Mouse (Mus musculus) neural tube, embryonic 12.5 days (tissue): ENCODE data around the gene Sdf2l1. TPM values are rescaled to one million over a fixed set of nuclear protein-coding genes. Genes with fewer than 3 reads are reported as not detected.

Experiments used
- ATAC-seq: fragments of 200-750 bp; cut with Nextera tagmentation; 2 replicates; pipeline ENCODE4 v1.8.0; 2017; ENCODE audit warnings: low read depth, mild to moderate bottlenecking, moderate TSS enrichment, moderate library complexity; ENCODE audit not compliant: low FRiP score
- H3K27ac ChIP-seq: fragments of 300-500 bp; sonication (generic); 2 replicates; pipeline ENCODE4 v1.5.1; 2016
- H3K27me3 ChIP-seq: fragments of 300-500 bp; sonication (generic); replicated peaks from 2 replicates; pipeline ENCODE4 v1.6.1; 2016; ENCODE audit warnings: mild to moderate bottlenecking
- H3K36me3 ChIP-seq: fragments of 300-500 bp; sonication (generic); 2 replicates; pipeline ENCODE4 v1.6.1; 2016; ENCODE audit warnings: mild to moderate bottlenecking
- H3K4me1 ChIP-seq: fragments of 300-500 bp; sonication (generic); 2 replicates; pipeline ENCODE4 v1.6.1; 2016
- H3K4me2 ChIP-seq: fragments of 300-500 bp; sonication (generic); replicated peaks from 2 replicates; pipeline ENCODE4 v1.6.1; 2016; ENCODE audit warnings: mild to moderate bottlenecking
- H3K4me3 ChIP-seq: fragments of 300-500 bp; sonication (generic); 2 replicates; pipeline ENCODE4 v1.5.1; 2016
- H3K9ac ChIP-seq: fragments of 300-500 bp; sonication (generic); 2 replicates; pipeline ENCODE4 v1.6.1; 2016; ENCODE audit warnings: mild to moderate bottlenecking
- H3K9me3 ChIP-seq: fragments of 300-500 bp; sonication (generic); 2 replicates; pipeline ENCODE4 v1.6.1; 2016; ENCODE audit warnings: mild to moderate bottlenecking
- WGBS: fragments of 180-500 bp; shearing (Covaris S2); methylation state at CpG from one replicate; pipeline ENCODE4 v1.1.7; 2016; 5-methylcytosine and 5-hydroxymethylcytosine counted together
- polyA plus RNA-seq: library from polyadenylated mRNA; unstranded; fragments of >200 nt; fragmentation: Nextera tagmentation; extraction: Ambion mirVana; gene quantifications from 2 replicates; pipeline ENCODE4 v1.2.1, GENCODE M21; 2016

Sdf2l1 gene
- polyA plus RNA-seq, 1 experiment from 2014 or later: 61.5 TPM

GRCm38 (mm10) chr16:17110771-17111743, 21.1 kb downstream of the Sdf2l1 start, which contains the start of gene Ppil2:
Gene Ppil2 (minus strand): TSS chr16:17111257.
- peaks cover 39% of the 10 kb centered on the region for H3K36me3 ChIP-seq
- peak within 1 kb of the TSS; percentile 42; the same call in 1 of the 2 replicates for H3K27ac ChIP-seq
- 8% methylated on average over 37 of the region's 38 CpGs for WGBS
- no peaks in the 10 kb centered on the region for H3K27me3 ChIP-seq
- peak within 1 kb of the TSS; percentile 71 for H3K9ac ChIP-seq
- H3K4me3 ChIP-seq: peak within 1 kb of the TSS; percentile 84
- ATAC-seq: peak; percentile 87
- peak within 1 kb of the TSS; percentile 73 for H3K4me2 ChIP-seq
- no peaks in the 10 kb centered on the region for H3K9me3 ChIP-seq
- peaks cover 10% of the 10 kb centered on the region for H3K4me1 ChIP-seq

- Histone ChIP-seq H3K4me2 (no peak overlapping the region), H3K9me3 (no peaks in the 10 kb centered on the region), H3K9ac (no peak overlapping the region), H3K4me1 (0 out of 2 replicates have a peak, but pooled peaks cover 1% of the 10 kb centered on the region), H3K4me3 (no peak overlapping the region), H3K36me3 (peaks cover 73% of the 10 kb centered on the region), H3K27me3 (no peaks in the 10 kb centered on the region), H3K27ac (no peak overlapping the region)
- 95% methylated on average over 4 of the region's 4 CpGs for WGBS
- no peak for ATAC-seq
These were observed 27.6 kb downstream of the Sdf2l1 start for GRCm38 (mm10) chr16:17104600-17104999.

GRCm38 (mm10) chr16:17102630-17103220, 29.5 kb downstream of the Sdf2l1 start:
- H3K36me3 ChIP-seq: peaks cover 83% of the 10 kb centered on the region
- H3K4me1 ChIP-seq: no peaks in the 10 kb centered on the region
- no peak overlapping the region for H3K27ac ChIP-seq
- no peak for ATAC-seq
- no peaks in the 10 kb centered on the region for H3K27me3 ChIP-seq
- H3K9me3 ChIP-seq: no peaks in the 10 kb centered on the region
- WGBS: 81% methylated on average over 7 of the region's 7 CpGs
- no peak overlapping the region for H3K4me2 ChIP-seq
- H3K4me3 ChIP-seq: no peak overlapping the region
- H3K9ac ChIP-seq: no peak overlapping the region

- ATAC-seq: no peak
- no peak overlapping the region for H3K4me2 ChIP-seq
- no peak overlapping the region for H3K9ac ChIP-seq
- H3K9me3 ChIP-seq: no peaks in the 10 kb centered on the region
- H3K27me3 ChIP-seq: no peaks in the 10 kb centered on the region
- no peaks in the 10 kb centered on the region for H3K4me1 ChIP-seq
- 96% methylated on average over 3 of the region's 3 CpGs for WGBS
- H3K27ac ChIP-seq: no peak overlapping the region
- no peak overlapping the region for H3K4me3 ChIP-seq
- H3K36me3 ChIP-seq: peaks cover 89% of the 10 kb centered on the region
These were observed 35.2 kb downstream of the Sdf2l1 start for GRCm38 (mm10) chr16:17096938-17097337.

- H3K27me3 ChIP-seq: no peaks in the 10 kb centered on the region
- H3K9me3 ChIP-seq: no peaks in the 10 kb centered on the region
- H3K9ac ChIP-seq: no peak overlapping the region
- H3K36me3 ChIP-seq: peaks cover 97% of the 10 kb centered on the region
- no peaks in the 10 kb centered on the region for H3K4me1 ChIP-seq
- no peak overlapping the region for H3K27ac ChIP-seq
- H3K4me2 ChIP-seq: no peak overlapping the region
- no peak for ATAC-seq
- H3K4me3 ChIP-seq: no peak overlapping the region
- WGBS: 84% methylated on average over 3 of the region's 3 CpGs
These were observed 43.8 kb downstream of the Sdf2l1 start for GRCm38 (mm10) chr16:17088346-17088745.

- H3K4me1 ChIP-seq: no peaks in the 10 kb centered on the region
- WGBS: 75% methylated on average over 13 of the region's 13 CpGs
These were observed 45.5 kb downstream of the Sdf2l1 start for GRCm38 (mm10) chr16:17086669-17087193.

GRCm38 (mm10) chr16:17086241-17086640, 45.9 kb downstream of the Sdf2l1 start:
- WGBS: 91% methylated on average over 3 of the region's 3 CpGs
- Histone ChIP-seq H3K4me1 (no peaks in the 10 kb centered on the region), H3K9ac (no peak overlapping the region), H3K4me2 (no peak overlapping the region), H3K4me3 (no peak overlapping the region), H3K9me3 (no peaks in the 10 kb centered on the region), H3K27ac (no peak overlapping the region), H3K27me3 (no peaks in the 10 kb centered on the region), H3K36me3 (peaks cover 98% of the 10 kb centered on the region)
- ATAC-seq: no peak

More at GRCm38 (mm10) chr16:17086669-17087193, 45.5 kb downstream of the Sdf2l1 start:
- Histone ChIP-seq H3K36me3 (peaks cover 98% of the 10 kb centered on the region), H3K27ac (no peak overlapping the region), H3K4me3 (no peak overlapping the region), H3K27me3 (no peaks in the 10 kb centered on the region), H3K4me2 (no peak overlapping the region), H3K9ac (no peak overlapping the region), H3K9me3 (no peaks in the 10 kb centered on the region)
- no peak for ATAC-seq

- H3K9ac ChIP-seq: no peak overlapping the region
- no peak overlapping the region for H3K27ac ChIP-seq
- no peaks in the 10 kb centered on the region for H3K4me1 ChIP-seq
- no peaks in the 10 kb centered on the region for H3K9me3 ChIP-seq
- ATAC-seq: no peak
- no peaks in the 10 kb centered on the region for H3K27me3 ChIP-seq
- H3K4me2 ChIP-seq: no peak overlapping the region
- WGBS: 93% methylated on average over 4 of the region's 4 CpGs
- H3K4me3 ChIP-seq: no peak overlapping the region
- H3K36me3 ChIP-seq: peaks cover 98% of the 10 kb centered on the region
These were observed 46.5 kb downstream of the Sdf2l1 start for GRCm38 (mm10) chr16:17085636-17086035.

- Histone ChIP-seq H3K27ac (no peak overlapping the region), H3K4me2 (no peak overlapping the region), H3K36me3 (peaks cover 93% of the 10 kb centered on the region), H3K4me3 (no peak overlapping the region), H3K9ac (no peak overlapping the region), H3K9me3 (no peaks in the 10 kb centered on the region), H3K27me3 (no peaks in the 10 kb centered on the region), H3K4me1 (no peaks in the 10 kb centered on the region)
- 92% methylated on average over 6 of the region's 6 CpGs for WGBS
- ATAC-seq: no peak
These were observed 49.9 kb downstream of the Sdf2l1 start for GRCm38 (mm10) chr16:17082121-17082792.
